Mouse (Mus musculus): Measurements from ENCODE around the gene Bpgm. TPM values are rescaled to one million over a fixed set of nuclear protein-coding genes. Genes with fewer than 3 reads are reported as not detected.

Gene Bpgm
- 7.3 and 7.4 TPM in 2 replicates for polyA plus RNA-seq (2012; ENCODE audit: insufficient read depth, insufficient read length, missing spikeins)

- no peak within 1 kb of the TSS for H3K27ac ChIP-seq (ENCODE audit: insufficient read depth, low read depth, low read length)
- TF ChIP-seq POLR2A (IDR thresholded peaks at IDR 0.05; ENCODE audit: borderline replicate concordance, low read depth, low read length) (0 out of 2 replicates have a peak, but pooled peaks have one; percentile 38), CTCF (IDR thresholded peaks at IDR 0.05; ENCODE audit: low read depth, low read length) (no peak)
- H3K4me1 ChIP-seq (ENCODE audit: control insufficient read depth, insufficient read depth, low read length), result peaks cover 23% of the 10 kb centered on the region
- H3K4me3 ChIP-seq (ENCODE audit: insufficient read depth, low read length), result peak within 1 kb of the TSS; percentile 79
These were observed at the start of gene Bpgm for GRCm38 (mm10) chr6:34475974-34476794. TSS of gene Bpgm (plus strand) at chr6:34476207.

GRCm38 (mm10) chr6:34439006-34439405, 37.0 kb upstream of the Bpgm start:
- TF ChIP-seq POLR2A (IDR thresholded peaks at IDR 0.05; ENCODE audit: borderline replicate concordance, low read depth, low read length), result no peak
- no peak for TF ChIP-seq CTCF (IDR thresholded peaks at IDR 0.05; ENCODE audit: low read depth, low read length)
- no peaks in the 10 kb centered on the region for H3K4me1 ChIP-seq (ENCODE audit: control insufficient read depth, insufficient read depth, low read length)
- no peak overlapping the region for H3K27ac ChIP-seq (ENCODE audit: insufficient read depth, low read depth, low read length)
- H3K4me3 ChIP-seq (ENCODE audit: insufficient read depth, low read length), result no peak overlapping the region

DNA sequence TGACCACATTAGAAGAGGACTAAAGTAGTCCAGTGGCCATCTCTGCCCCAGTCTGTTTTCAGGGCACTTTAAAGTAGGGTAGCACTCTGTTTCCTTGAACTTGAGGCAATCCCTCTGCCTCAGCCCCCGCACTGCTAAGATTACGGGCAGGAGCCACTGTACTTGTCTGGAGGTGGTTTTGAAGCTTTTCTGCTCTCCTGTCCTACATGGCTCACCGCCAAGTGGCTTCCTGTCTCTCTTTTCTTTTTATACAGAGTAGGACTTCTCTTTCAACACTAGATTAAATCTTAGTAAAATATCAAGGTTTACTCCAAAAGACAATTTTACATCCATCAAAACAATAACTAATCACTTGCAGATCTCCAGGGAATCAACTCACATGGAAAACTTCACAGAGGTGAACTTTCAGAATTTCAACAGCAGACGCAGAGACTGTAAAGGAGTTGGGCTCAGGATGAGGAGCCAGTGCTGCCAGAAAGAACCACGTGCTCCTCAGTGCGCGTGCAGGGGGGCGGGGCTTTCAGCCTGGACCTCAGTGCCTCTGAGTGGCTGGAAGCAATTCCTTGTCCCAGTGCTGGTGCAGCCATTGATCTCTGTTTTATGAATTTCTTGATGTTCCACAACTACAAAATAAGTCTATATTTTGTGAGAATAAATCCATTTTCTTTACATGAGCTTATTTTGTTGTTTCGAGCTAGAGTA, 34.3 kb upstream of the Bpgm start:
- TF ChIP-seq CTCF (IDR thresholded peaks at IDR 0.05; ENCODE audit: low read depth, low read length) (no peak), POLR2A (IDR thresholded peaks at IDR 0.05; ENCODE audit: borderline replicate concordance, low read depth, low read length) (no peak)
- Histone ChIP-seq H3K27ac (ENCODE audit: insufficient read depth, low read depth, low read length) (no peak overlapping the region), H3K4me1 (ENCODE audit: control insufficient read depth, insufficient read depth, low read length) (no peaks in the 10 kb centered on the region), H3K4me3 (ENCODE audit: insufficient read depth, low read length) (no peak overlapping the region)

GRCm38 (mm10) chr6:34443791-34444190, 32.2 kb upstream of the Bpgm start:
- H3K27ac ChIP-seq (ENCODE audit: insufficient read depth, low read depth, low read length), result no peak overlapping the region
- no peaks in the 10 kb centered on the region for H3K4me1 ChIP-seq (ENCODE audit: control insufficient read depth, insufficient read depth, low read length)
- TF ChIP-seq CTCF (IDR thresholded peaks at IDR 0.05; ENCODE audit: low read depth, low read length), result no peak
- no peak for TF ChIP-seq POLR2A (IDR thresholded peaks at IDR 0.05; ENCODE audit: borderline replicate concordance, low read depth, low read length)
- no peak overlapping the region for H3K4me3 ChIP-seq (ENCODE audit: insufficient read depth, low read length)

DNA sequence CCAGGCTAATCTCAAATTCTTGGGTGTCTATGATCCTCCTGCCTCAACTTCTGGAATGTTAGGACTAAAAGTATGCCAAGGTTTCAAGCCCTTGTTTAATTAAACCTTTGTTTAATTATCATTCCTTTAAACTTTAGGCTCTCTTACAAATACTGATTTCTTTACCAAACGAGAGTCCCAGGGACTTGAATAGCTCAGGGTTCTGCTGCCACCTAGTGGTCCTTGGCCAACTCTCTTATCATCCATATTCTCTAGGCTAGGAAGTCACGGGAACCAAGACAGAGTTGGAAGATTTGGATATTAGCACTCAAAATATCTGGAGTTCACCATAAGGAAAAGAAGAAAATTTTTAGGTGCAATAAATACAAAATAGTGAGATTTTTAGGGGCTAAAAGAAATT, 28.0 kb upstream of the Bpgm start:
- TF ChIP-seq POLR2A (IDR thresholded peaks at IDR 0.05; ENCODE audit: borderline replicate concordance, low read depth, low read length) (no peak), CTCF (IDR thresholded peaks at IDR 0.05; ENCODE audit: low read depth, low read length) (no peak)

GRCm38 (mm10) chr6:34448696-34449095, 27.3 kb upstream of the Bpgm start:
- Histone ChIP-seq H3K4me1 (ENCODE audit: control insufficient read depth, insufficient read depth, low read length) (no peaks in the 10 kb centered on the region), H3K27ac (ENCODE audit: insufficient read depth, low read depth, low read length) (no peak overlapping the region), H3K4me3 (ENCODE audit: insufficient read depth, low read length) (no peak overlapping the region)
- no peak for TF ChIP-seq CTCF (IDR thresholded peaks at IDR 0.05; ENCODE audit: low read depth, low read length)
- TF ChIP-seq POLR2A (IDR thresholded peaks at IDR 0.05; ENCODE audit: borderline replicate concordance, low read depth, low read length), result no peak

More for the DNA sequence above, 28.0 kb upstream of the Bpgm start:
- no peaks in the 10 kb centered on the region for H3K4me1 ChIP-seq (ENCODE audit: control insufficient read depth, insufficient read depth, low read length)
- H3K4me3 ChIP-seq (ENCODE audit: insufficient read depth, low read length), result no peak overlapping the region
- H3K27ac ChIP-seq (ENCODE audit: insufficient read depth, low read depth, low read length), result no peak overlapping the region

- H3K4me1 ChIP-seq (ENCODE audit: control insufficient read depth, insufficient read depth, low read length), result no peaks in the 10 kb centered on the region
- TF ChIP-seq CTCF (IDR thresholded peaks at IDR 0.05; ENCODE audit: low read depth, low read length) (no peak), POLR2A (IDR thresholded peaks at IDR 0.05; ENCODE audit: borderline replicate concordance, low read depth, low read length) (no peak)
- no peak overlapping the region for H3K27ac ChIP-seq (ENCODE audit: insufficient read depth, low read depth, low read length)
- no peak overlapping the region for H3K4me3 ChIP-seq (ENCODE audit: insufficient read depth, low read length)
These were observed 22.8 kb upstream of the Bpgm start for GRCm38 (mm10) chr6:34452963-34453770.

DNA sequence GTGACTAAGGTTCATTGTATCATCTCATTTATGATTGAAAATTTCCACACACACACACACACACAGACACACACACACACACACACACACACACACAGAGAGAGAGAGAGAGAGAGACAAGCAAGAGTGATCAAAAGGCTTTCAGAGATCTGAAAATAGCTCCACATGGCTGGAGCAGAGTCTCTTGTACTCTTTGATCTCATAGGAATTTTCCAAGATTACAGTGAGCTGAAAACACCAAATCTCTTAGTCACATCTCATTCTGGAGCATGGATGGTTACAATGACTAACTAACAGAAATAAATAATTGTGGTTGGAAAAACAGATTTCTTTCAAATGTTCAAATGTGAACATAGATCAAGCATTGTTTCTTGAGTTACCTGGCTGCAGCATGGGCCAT, 16.6 kb upstream of the Bpgm start:
- no peak overlapping the region for H3K4me3 ChIP-seq (ENCODE audit: insufficient read depth, low read length)
- H3K4me1 ChIP-seq (ENCODE audit: control insufficient read depth, insufficient read depth, low read length), result no peaks in the 10 kb centered on the region
- TF ChIP-seq CTCF (IDR thresholded peaks at IDR 0.05; ENCODE audit: low read depth, low read length) (no peak), POLR2A (IDR thresholded peaks at IDR 0.05; ENCODE audit: borderline replicate concordance, low read depth, low read length) (no peak)
- H3K27ac ChIP-seq (ENCODE audit: insufficient read depth, low read depth, low read length), result no peak overlapping the region

- TF ChIP-seq CTCF (IDR thresholded peaks at IDR 0.05; ENCODE audit: low read depth, low read length), result no peak
- TF ChIP-seq POLR2A (IDR thresholded peaks at IDR 0.05; ENCODE audit: borderline replicate concordance, low read depth, low read length), result no peak
- Histone ChIP-seq H3K27ac (ENCODE audit: insufficient read depth, low read depth, low read length) (no peak overlapping the region), H3K4me1 (ENCODE audit: control insufficient read depth, insufficient read depth, low read length) (no peaks in the 10 kb centered on the region), H3K4me3 (ENCODE audit: insufficient read depth, low read length) (no peak overlapping the region)
These were observed 15.4 kb upstream of the Bpgm start for GRCm38 (mm10) chr6:34460651-34461050.
